Mouse (Mus musculus) gastrocnemius, adult 2 months (tissue): ENCODE measurements around the gene Chd3. TPM values are rescaled to one million over a fixed set of nuclear protein-coding genes. Genes with fewer than 3 reads are reported as not detected.

Experiments
- DNase-seq: peaks from one replicate; pipeline ENCODE4 v3.0.0; 2022
- H3K27ac ChIP-seq: fragments of 200-600 bp; 2 replicates; pipeline ENCODE4 v1.8.1; 2022; ENCODE audit warnings: mild to moderate bottlenecking
- H3K4me3 ChIP-seq: fragments of 200-600 bp; 2 replicates; pipeline ENCODE4 v1.8.1; 2022; ENCODE audit warnings: mild to moderate bottlenecking, moderate library complexity
- CTCF ChIP-seq: fragments of 200-600 bp; IDR thresholded peaks from 2 replicates; pipeline ENCODE4 v1.8.1; 2022; ENCODE audit warnings: antibody characterized with exemption, mild to moderate bottlenecking, moderate library complexity
- intact Hi-C: fragments of 180-260 bp; cut with DNase I; formaldehyde crosslinking; loops from one replicate; pipeline ENCODE4 v1.15.1; 2025
- long read RNA-seq, 2 experiments: library from polyadenylated mRNA; stranded (forward); transcript quantifications; one replicate each; pipeline ENCODE4 v2.0.0; 2021
- total RNA-seq, 2 experiments: library from RNA; stranded (reverse); gene quantifications; 2 replicates each; pipeline ENCODE4 v1.2.3; 2021

Gene Chd3
- total RNA-seq, result 1 to 10 TPM; 6.8 to 9.4 TPM
- long read RNA-seq, experiment 1, partial matches to known transcripts, result 1 of 4 reads
- long read RNA-seq, experiment 1, other reads (novel, unspliced or antisense), result 2 of 4 reads
- long read RNA-seq, experiment 2, partial matches to known transcripts, result 0 of 1 reads
- long read RNA-seq, experiment 2, other reads (novel, unspliced or antisense), result 1 of 1 reads

DNA sequence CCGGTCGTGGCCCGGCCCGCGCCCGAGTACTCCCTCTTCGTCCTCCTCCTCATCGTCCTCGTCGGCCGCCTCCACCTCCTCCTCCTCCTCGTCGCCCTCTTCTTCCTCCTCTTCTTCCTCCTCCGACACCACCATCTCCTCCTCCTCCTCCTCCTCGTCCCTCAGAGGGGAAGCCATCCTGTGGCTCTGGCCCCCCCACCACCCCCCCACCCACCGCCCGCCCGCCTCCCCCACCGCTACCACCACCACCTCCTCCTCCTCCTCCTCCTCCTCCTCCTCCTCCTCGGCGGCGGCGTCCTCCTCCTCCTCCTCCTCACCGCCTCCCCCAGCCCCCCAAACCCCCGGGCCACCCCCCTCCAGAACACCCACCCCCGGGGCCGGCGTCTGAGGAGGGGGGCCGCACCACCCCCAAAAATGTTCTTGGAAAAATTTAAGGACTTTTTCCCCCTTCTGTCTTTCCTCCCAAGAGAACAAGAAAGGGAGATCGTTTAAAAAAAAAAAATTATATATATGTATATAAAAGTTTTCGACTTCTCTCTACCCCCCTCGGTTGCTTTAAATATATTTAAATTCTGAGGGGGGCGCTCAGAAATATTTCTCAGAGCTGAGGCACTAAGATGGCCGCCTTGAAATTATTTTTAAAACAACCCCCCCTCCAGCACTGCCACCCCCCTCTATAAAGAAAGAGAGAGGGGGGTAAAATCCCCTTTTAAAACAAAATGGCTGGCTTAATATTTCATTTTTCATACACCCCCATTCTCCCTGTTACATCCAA, at the start of gene Chd3:
Gene Chd3 (minus strand): TSS at position 192 of the 775 bp plus-strand sequence.
- intact Hi-C loops, result no loop called here
- DNase-seq, result peak; percentile 36
- H3K4me3 ChIP-seq, result peak within 1 kb of the TSS; percentile 89
- H3K27ac ChIP-seq, result peak within 1 kb of the TSS; percentile 94
- no peak for TF ChIP-seq CTCF

DNA sequence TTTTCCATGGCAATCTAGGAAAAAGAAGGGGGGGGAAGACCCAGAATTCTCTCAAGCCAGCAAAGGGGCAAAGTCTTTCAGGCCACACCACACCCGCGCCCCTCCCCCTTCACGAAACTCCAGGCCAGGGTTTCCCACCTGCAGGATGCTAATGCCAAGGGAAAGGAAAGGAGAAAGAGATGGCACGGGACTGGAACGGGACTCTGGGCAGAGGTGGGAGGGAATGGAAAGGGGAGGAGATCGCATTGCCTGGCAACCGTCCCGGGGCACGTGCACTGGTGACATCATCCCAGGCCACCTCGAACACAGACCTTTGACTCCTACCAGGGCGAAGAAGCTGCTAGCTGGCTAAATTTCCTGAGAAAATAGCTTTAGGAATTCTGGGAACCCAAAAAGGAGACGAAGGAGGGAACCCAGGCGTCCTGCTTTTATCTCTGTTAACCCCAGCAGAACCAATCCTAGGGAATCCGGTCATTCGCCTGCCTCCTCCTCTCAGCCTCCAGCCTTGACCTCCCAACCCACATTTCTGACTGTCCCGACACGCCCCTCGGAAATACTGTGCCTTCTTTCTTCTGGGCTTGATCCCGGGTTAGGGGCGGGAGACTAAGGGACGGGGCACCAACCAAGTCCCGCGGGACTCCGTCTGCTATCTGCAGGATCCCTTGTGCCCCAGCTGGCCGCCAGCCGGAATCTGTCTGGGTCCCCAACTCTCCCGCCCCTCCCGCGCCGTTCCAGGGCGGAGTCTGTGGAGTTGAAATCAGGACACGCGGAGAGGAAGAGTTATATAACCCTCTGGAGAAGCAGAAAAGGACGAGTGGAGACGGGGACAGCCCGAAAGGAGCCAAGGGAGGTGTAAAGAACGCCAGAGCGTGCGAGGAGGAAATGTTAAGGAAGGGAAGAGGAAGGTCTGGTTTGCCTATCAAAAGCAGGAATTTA, 48.5 kb upstream of the Chd3 start:
- intact Hi-C loops, result loop anchor here (5.0 to 10.0 kb wide), 3 partner anchors 295 to 577 kb away; partner anchors contain the start of genes 9130213A22Rik, Gabarap, Hes7 and Phf23
- H3K4me3 ChIP-seq, result peak overlapping the region; percentile 86
- H3K27ac ChIP-seq, result peak overlapping the region; percentile 94
- DNase-seq, result peak; percentile 97
- no peak for TF ChIP-seq CTCF

DNA sequence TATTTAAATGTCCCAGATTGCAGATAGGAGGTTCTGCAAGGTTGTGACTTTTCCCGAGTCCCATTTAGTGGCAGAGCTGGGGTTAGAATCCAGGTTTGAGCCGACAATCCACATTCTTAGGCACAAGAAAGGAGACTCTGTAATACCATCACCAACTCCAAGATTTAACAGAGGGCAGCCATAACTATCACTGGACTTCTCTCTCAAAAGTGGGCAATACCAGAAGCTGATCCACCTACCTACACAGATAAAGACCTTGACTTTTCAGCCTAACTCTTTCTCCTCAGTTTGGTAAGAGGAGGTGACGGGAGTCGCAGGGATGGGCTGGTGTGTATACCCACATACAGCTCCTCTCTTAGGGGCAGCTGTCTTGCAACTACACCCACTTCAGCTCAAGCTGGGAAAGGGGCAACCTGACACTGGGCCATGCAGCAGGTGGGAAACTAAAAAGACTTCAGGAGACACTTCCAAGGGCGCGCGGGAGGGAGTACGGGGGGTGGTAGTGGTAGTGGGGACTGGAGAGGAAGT, 47.8 kb upstream of the Chd3 start:
- DNase-seq, result no peak
- no peak for TF ChIP-seq CTCF
- peak overlapping the region; percentile 94 for H3K27ac ChIP-seq
- peak overlapping the region; percentile 86 for H3K4me3 ChIP-seq
- intact Hi-C loops, result loop anchor here (5.0 to 10.0 kb wide), 3 partner anchors 295 to 578 kb away; partner anchors contain the start of genes 9130213A22Rik, Gabarap, Hes7 and Phf23

DNA sequence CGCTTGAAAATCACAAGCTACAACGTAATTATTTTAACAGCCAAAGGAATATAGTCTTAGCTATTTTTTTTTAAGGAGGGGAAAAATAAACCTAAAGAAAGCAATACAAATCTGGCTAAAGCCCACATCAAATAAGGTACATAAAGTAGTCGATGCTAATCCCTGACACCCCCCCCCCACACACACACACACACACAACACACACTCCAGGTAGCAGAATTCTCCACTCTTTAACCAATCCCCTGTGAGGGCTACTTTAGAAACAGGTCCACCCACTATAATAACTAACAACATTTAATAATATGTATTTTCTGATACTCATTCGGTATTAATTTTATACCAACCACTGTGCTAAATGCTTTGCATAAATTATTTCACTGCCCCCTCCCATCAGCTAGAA, 47.3 kb upstream of the Chd3 start:
- Histone ChIP-seq H3K27ac (peak overlapping the region; percentile 94), H3K4me3 (peak overlapping the region; percentile 86)
- no peak for TF ChIP-seq CTCF
- no peak for DNase-seq
- intact Hi-C loops, result loop anchor here (5.0 to 10.0 kb wide), 3 partner anchors 294 to 578 kb away; partner anchors contain the start of genes 9130213A22Rik, Gabarap, Hes7 and Phf23

DNA sequence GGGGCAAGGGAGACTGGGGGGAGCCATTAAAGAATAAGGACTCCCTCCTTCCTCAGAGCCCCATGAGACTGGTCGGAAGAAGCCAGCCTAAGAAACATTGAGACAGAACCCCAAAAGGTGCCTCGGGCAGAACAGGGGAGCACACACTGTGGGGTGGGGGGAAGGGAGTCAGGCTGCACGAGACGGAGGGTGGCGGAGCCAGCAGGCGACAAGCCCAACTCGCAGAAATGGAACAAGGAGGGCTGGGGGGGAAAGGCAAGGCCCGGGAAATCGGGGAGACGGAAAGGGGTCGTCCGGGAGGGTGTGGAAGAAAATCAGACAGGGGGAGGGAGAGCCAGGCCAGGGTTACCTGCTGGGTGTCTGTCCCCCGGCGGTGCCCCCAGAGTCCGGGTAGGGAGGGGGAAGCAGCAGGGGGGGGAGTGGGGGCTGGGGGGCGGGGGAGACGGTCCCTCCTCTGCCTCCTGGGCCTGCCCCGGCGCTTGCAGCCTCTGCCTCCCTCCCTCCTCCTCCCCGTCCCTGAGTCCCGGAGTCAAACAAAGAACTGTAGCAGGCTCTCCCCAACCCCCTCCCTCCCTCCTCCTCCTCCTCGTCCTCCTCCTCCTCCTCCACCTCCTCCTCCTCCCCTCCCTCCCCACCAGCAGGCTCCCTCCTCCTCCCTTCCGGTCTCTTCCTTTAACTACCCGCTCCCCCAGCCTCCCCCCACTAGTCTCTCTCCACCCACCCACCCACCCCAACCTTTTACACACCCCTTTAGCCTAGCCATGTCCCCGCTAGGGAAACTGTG, 46.7 kb upstream of the Chd3 start:
- DNase-seq, result peak; percentile 76
- H3K27ac ChIP-seq, result peak overlapping the region; percentile 94
- H3K4me3 ChIP-seq, result peak overlapping the region; percentile 86
- intact Hi-C loops, result loop anchor here (5.0 to 10.0 kb wide), 3 partner anchors 294 to 579 kb away; partner anchors contain the start of genes 9130213A22Rik, Gabarap, Hes7 and Phf23
- no peak for TF ChIP-seq CTCF

DNA sequence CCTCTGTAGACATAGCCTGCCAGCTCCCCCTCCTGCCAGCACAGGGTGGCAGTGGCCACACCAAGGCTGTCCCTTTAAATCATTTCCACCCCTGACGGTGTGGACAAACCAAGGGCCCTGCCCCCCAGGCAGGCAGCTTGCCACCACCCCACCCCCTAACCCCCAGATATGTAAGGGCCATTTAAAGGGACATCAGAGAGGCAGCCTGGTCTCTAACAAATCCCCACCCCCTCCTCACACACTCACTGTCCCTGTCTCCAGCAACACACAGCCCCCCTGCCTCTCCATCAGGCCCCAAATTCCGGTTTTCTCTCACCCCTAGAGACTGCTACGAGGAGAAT, 46.1 kb upstream of the Chd3 start:
- H3K27ac ChIP-seq, result peak overlapping the region; percentile 94
- H3K4me3 ChIP-seq, result peak overlapping the region; percentile 86
- TF ChIP-seq CTCF, result peak; percentile 6; the same call in 1 of the 2 replicates
- DNase-seq, result peak; percentile 93
- intact Hi-C loops, result loop anchor here (5.0 to 10.0 kb wide), 3 partner anchors 293 to 580 kb away; partner anchors contain the start of genes 9130213A22Rik, Gabarap, Hes7 and Phf23

DNA sequence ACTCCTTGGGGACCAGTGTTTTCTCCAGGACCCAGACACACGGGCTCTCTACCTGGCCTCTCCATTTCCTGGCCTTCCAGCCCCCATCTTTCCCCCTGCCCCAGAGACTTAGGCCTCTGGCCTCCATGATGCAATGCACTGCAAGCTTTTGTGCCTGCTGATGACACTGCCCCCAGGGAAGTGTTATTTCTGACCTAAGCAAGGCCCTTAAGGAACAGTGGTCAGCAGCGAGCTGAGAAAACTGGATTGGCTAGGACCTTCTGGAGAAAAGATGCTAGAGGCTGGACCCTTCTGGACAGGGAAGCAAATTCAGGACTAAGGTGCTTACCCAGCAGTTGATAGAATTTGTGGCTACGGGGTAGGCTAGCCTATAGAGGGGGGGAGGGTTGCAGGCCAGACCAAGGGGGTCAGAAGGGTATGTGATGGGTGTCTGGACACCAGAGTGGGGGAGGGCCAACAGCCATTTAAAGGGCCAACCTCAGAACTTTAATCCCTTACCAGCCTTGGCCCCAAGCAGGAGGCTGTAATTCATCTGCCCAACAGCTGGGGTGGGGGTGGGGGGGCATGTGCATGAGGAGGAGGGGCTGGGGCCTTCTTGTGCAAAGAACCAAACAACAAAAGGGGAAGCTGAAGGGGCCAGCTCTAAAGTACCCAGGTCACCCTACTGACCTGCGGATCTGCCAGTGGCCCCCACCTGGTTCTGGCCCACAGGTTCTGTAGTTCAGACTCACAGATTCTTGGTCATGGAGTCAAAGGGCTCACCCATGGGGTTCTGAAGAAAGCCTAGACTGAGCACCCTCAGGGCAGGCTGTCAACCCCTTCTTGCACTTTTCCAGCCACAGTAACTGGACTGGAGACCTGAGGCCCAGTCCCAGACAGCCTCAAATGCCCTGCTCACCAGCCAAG, 45.5 kb upstream of the Chd3 start:
- H3K27ac ChIP-seq, result peak overlapping the region; percentile 94
- peak; percentile 51 for DNase-seq
- TF ChIP-seq CTCF, result no peak
- intact Hi-C loops, result loop anchor here (5.0 to 10.0 kb wide), 3 partner anchors 292 to 580 kb away; partner anchors contain the start of genes 9130213A22Rik, Gabarap, Hes7 and Phf23
- peak overlapping the region; percentile 86 for H3K4me3 ChIP-seq

DNA sequence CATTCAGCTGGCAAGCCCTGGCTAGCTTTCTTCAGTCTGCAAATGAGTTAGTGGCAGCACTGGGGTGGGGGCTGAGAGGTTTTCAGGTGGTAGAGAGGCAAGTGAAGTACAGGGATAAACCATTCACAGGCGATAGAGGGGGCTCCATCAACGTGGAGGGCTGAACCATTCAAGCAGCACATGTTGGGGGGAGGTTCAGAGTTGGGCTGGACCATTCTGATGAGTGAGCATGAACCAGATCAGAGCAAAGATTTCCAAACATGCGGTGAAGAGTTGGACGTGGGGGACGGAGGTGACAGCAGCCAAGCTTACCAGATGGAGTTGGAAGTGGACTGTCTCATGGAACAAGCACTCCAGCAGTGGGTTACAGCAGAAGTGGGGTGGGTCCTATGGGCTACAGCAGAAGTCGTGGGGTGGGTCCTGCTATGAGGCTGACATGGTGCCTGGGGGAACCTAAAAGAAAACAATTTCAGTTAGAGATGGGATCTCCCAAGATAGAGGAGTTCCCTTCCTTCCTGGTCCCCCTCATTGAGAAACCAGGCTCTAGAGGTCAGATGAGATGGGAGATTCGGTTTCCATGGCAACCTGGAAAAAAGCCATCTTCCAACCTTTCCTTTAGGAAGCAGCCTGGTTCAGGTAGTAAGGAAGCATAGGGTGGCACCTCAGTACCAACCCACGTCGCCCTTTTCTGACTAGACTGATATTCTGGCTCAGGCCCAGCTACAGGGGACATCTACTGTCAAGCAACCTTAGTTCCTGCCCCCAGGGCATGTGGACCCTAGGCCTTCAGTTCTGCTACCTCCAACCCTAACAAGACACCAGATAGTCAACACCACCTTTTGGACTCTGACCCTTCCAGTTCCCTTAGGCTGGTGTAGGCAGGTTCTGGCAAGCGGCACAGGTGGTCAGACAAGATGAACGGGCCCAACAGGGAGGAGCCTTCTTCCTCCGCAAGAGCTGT, 44.3 kb upstream of the Chd3 start, which contains the start of gene Kdm6b:
Gene Kdm6b (minus strand): TSS at position 455 of the 961 bp plus-strand sequence.
- TF ChIP-seq CTCF, result no peak
- Histone ChIP-seq H3K27ac (peak within 1 kb of the TSS; percentile 94), H3K4me3 (peak within 1 kb of the TSS; percentile 86)
- DNase-seq, result peak; percentile 34
- intact Hi-C loops, result loop anchor here (10.0 kb wide), 2 partner anchors 349 to 581 kb away; partner anchors contain the start of genes Gabarap and Phf23

DNA sequence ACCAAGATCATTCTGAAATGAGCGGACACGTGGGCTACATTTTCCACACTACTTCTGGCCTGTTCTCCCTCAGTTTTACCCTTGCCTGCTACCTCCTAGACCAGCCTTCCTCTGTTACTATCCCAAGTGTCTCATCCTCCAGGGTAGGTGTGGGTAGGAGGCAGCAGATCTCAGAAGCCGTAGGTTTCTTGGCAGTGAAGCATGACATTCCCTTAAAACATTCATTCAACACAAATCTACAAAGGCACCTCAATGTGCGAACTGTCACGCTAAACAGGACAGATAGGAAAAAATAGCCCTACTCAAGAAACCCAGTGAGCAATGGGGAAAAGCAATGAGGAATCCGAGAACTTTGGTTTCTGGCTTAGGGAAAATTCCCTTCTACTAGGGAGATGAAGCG, 43.3 kb upstream of the Chd3 start:
- no peak for DNase-seq
- Histone ChIP-seq H3K27ac (peak overlapping the region; percentile 94), H3K4me3 (peak overlapping the region; percentile 86)
- no peak for TF ChIP-seq CTCF
- intact Hi-C loops, result loop anchor here (10.0 kb wide), 2 partner anchors 348 to 582 kb away; partner anchors contain the start of genes Gabarap and Phf23
